Mouse (Mus musculus) cortical plate, adult 2 months (tissue): ENCODE measurements around the gene Ssna1.

Experiments
- CTCF ChIP-seq: fragments of 200-500 bp; IDR thresholded peaks from 2 replicates; pipeline ENCODE4 v1.5.1; 2011; ENCODE audit warnings: mild to moderate bottlenecking, control low read depth, low read length; ENCODE audit not compliant: insufficient read depth; ENCODE audit errors: extremely low read depth
- POLR2A ChIP-seq: fragments of 200-500 bp; IDR thresholded peaks from 2 replicates; pipeline ENCODE4 v1.6.1; 2011; ENCODE audit warnings: mild to moderate bottlenecking, low read length, control low read depth; ENCODE audit not compliant: insufficient read depth; ENCODE audit errors: extremely low read depth

GRCm38 (mm10) chr2:25234551-25235220 is 37.6 kb downstream of the Ssna1 start:
- TF ChIP-seq CTCF: no peak
- no peak for TF ChIP-seq POLR2A
